Mouse (Mus musculus) olfactory bulb, adult 2 months (tissue): Measurements from ENCODE around the gene Srd5a2. TPM values are rescaled to one million over a fixed set of nuclear protein-coding genes. Genes with fewer than 3 reads are reported as not detected.
"Not testable (repeated sequence)": the region's sequence is repeated elsewhere in the genome, so short reads cannot be mapped to it uniquely, and the experiment has no call there.

Experiments
- H3K27ac ChIP-seq: fragments of 200-500 bp; 2 replicates; pipeline ENCODE4 v1.5.1; 2012; ENCODE audit warnings: low read depth, low read length; ENCODE audit not compliant: insufficient read depth
- H3K4me1 ChIP-seq: fragments of 200-500 bp; 2 replicates; pipeline ENCODE4 v1.6.1; 2012; ENCODE audit warnings: low read length; ENCODE audit not compliant: control insufficient read depth, insufficient read depth
- H3K4me3 ChIP-seq: fragments of 200-500 bp; 2 replicates; pipeline ENCODE4 v1.5.1; 2012; ENCODE audit warnings: mild to moderate bottlenecking, low read depth, low read length, moderate library complexity; ENCODE audit not compliant: insufficient read depth
- CTCF ChIP-seq: fragments of 200-500 bp; IDR thresholded peaks from 2 replicates; pipeline ENCODE4 v1.5.1; 2012; ENCODE audit warnings: low read depth, mild to moderate bottlenecking, low read length, moderate library complexity; ENCODE audit not compliant: insufficient read depth
- POLR2A ChIP-seq: fragments of 200-500 bp; IDR thresholded peaks from 2 replicates; pipeline ENCODE4 v1.6.1; 2012; ENCODE audit warnings: mild to moderate bottlenecking, low read depth, low read length, moderate library complexity; ENCODE audit not compliant: insufficient read depth
- WGBS: fragments of 180-500 bp; shearing (Covaris S2); methylation state at CpG from one replicate; pipeline ENCODE4 v1.1.7; 2018; 5-methylcytosine and 5-hydroxymethylcytosine counted together
- polyA plus RNA-seq: library from polyadenylated mRNA; stranded (reverse); fragments of >200 nt; gene quantifications from 2 replicates; pipeline ENCODE4 v1.2.4, GENCODE M21; 2012; ENCODE audit warnings: low replicate concordance; ENCODE audit not compliant: missing spikeins, insufficient read depth, insufficient read length

The Srd5a2 gene
- polyA plus RNA-seq = not detected in 2 replicates

DNA sequence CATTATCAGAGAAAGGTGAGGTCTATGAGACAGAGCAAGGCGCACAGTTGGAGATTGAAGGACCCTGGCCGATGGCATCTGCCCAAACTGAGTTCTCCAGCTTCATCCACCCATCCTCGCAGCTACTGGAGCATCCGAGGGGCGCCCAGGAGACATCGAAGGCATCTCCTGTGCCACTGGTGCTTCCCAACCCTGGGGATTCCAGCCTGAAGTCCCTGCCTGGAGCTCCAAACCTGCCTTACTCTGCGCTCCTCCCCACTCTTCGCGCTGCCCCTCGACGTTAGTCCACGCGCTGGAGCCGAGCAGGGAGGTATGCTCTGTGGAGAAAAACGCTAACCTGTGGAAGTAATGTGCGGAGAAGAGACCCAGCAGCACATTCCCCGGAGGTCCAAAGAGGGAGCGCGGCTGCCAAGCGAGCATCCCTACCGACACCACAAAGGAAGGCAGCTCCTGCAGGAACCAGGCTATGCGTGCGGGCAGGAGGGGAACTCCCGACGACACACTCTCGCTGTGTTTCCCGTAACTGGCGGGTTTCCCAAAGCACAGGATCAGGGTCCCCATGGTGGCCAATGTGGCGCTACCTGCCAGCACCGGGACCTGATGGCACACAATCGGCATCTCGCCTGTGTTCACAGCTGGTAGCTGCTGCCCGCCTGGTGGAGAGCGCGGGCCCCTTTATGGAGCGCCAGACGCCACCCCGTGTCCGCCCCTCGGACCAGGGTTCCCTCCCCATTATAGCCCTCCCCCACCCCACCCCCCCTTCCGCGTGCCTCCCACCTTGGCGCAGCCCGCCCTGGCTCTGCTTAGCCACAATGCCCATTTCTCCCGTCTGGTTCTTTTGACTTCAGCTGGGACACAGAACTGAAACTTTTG lies at the start of gene Srd5a2:
Gene Srd5a2 (minus strand): TSS at position 707 of the 873 bp plus-strand sequence.
- TF ChIP-seq POLR2A (no peak), CTCF (no peak)
- Histone ChIP-seq H3K4me3 (no peak within 1 kb of the TSS), H3K4me1 (peaks cover 11% of the 10 kb centered on the region; the same call in 1 of the 2 replicates), H3K27ac (no peak within 1 kb of the TSS)
- WGBS = 1% methylated on average over 45 of the region's 45 CpGs

DNA sequence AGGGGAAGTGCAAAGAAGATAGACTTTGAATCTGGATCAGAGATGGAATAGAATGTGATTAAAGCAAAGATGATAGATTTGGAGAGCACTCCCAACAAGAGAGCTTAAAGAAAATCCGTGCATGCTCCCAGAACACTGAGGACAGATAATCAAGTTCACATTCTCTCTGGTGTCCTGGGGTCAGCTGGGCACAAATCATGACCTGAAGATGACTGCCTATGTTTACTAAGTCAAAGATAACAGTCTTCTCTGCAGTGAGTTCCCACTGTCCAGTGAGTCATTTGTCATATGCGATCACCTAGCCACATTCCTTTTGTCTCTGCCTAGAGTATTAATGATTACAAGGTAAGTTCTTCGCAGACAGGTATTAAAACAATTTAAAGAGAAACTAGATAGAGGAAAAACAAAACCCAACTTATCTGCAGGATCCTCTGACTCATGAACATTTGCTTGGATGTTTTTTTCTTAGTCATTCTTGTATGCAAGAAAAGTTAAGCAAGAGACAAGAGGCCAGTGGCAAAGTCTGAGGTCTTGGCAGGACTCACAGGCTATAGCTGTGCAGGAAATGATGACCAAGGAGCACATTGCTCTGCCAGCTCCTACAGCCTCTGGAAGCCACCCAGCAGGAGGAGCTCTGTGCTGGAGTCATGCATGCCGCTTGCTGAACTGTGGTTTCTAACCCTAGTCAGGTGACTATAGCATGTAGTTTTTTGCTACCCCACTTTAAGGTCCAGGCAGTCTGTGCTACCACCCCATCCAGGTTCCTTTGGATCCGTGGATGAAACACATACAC lies 41.4 kb upstream of the Srd5a2 start:
- Histone ChIP-seq H3K4me1 (no peaks in the 10 kb centered on the region), H3K27ac (no peak overlapping the region), H3K4me3 (no peak overlapping the region)
- TF ChIP-seq POLR2A (no peak), CTCF (no peak)
- WGBS = 80% methylated on average over 5 of the region's 5 CpGs

GRCm38 (mm10) chr17:74088016-74088415 lies 40.3 kb upstream of the Srd5a2 start:
- H3K4me1 ChIP-seq = no peaks in the 10 kb centered on the region
- no peak overlapping the region for H3K27ac ChIP-seq
- H3K4me3 ChIP-seq = no peak overlapping the region
- TF ChIP-seq POLR2A (no peak), CTCF (no peak)
- 95% methylated on average over 2 of the region's 2 CpGs for WGBS

GRCm38 (mm10) chr17:74083370-74083769 lies 35.7 kb upstream of the Srd5a2 start:
- H3K4me1 ChIP-seq = no peaks in the 10 kb centered on the region

GRCm38 (mm10) chr17:74080076-74080615 lies 32.4 kb upstream of the Srd5a2 start:
- Histone ChIP-seq H3K4me1 (no peaks in the 10 kb centered on the region), H3K4me3 (no peak overlapping the region), H3K27ac (no peak overlapping the region)
- no peak for TF ChIP-seq POLR2A
- no peak for TF ChIP-seq CTCF
- 86% methylated on average over 6 of the region's 6 CpGs for WGBS

More at GRCm38 (mm10) chr17:74083370-74083769, 35.7 kb upstream of the Srd5a2 start:
- Histone ChIP-seq H3K4me3 (no peak overlapping the region), H3K27ac (no peak overlapping the region)
- 58% methylated on average over 4 of the region's 4 CpGs for WGBS
- no peak for TF ChIP-seq POLR2A
- TF ChIP-seq CTCF = no peak

DNA sequence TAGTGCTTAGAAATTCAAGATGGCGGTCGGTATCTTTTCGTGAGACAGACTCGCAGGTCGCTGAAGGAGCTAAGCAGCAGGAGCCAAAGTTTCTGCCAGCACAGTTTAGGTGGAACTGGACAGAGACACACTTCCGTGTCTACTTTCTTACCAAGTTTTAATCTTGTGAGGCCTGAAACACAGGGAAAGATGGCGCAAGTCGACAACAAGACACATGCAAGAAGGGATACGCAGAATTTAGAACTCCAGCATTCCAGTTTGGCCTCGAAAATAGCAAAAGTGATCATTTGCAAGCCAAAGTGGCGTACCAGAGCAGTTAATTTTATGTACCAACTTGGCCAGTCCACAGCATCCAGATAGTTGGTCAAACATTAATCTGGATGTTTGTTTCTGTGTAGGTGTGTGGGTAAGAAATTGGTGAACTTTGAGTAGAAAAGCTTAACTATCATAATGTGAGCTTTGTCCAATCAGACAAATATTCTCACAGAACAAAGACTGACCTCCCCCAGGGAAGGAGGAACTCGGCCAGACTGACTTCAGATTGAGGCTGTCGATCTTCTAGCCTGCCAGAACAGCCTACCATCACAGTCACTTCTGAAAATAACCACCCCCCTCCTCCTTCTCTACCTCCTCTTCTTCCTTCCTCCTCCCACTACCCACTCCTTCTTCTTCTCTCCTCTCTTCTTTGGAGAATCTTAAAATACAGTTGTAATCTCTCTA lies 31.2 kb upstream of the Srd5a2 start:
- Histone ChIP-seq H3K4me3 (no peak overlapping the region), H3K27ac (no peak overlapping the region), H3K4me1 (no peaks in the 10 kb centered on the region)
- TF ChIP-seq POLR2A = no peak
- TF ChIP-seq CTCF = no peak
- WGBS = 92% methylated on average over 13 of the region's 13 CpGs

DNA sequence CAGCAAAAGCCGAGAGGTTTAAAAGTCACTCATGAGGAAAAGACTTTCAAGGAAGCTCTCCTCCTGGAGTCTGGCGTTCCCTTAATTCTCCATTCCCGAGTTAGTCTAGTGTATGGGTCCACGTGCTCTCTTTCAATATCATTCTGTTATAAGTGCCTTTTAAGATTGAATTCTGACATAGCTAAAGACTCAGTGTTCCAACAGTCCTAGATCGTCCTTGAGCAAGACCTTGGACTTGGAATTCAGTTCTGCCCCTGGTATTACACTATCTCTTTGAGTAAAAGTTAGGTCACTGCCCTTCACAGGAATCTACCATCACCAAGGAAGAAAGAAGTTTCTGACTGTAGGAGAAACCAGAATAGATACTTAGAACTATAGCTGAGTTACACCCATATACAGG lies 25.4 kb upstream of the Srd5a2 start:
- 89% methylated on average over 5 of the region's 5 CpGs for WGBS
- H3K4me3 ChIP-seq, H3K27ac ChIP-seq, H3K4me1 ChIP-seq: not testable (repeated sequence)

DNA sequence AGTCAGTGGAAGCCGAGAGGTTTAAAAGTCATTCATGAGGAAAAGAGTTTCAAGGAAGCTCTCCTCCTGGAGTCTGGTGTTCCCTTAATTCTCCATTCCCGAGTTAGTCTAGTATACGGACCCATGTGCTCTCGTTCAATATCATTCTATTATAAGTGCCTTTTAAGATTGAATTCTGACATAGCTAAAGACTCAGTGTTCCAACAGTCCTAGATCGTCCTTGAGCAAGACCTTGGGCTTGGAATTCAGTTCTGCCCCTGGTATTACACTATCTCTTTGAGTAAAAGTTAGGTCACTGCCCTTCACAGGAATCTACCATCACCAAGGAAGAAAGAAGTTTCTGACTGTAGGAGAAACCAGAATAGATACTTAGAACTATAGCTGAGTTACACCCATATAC lies 15.0 kb upstream of the Srd5a2 start:
- H3K4me3 ChIP-seq, H3K4me1 ChIP-seq, H3K27ac ChIP-seq: not testable (repeated sequence)
- 89% methylated on average over 5 of the region's 5 CpGs for WGBS
